8 mouse cellular contexts compared by ENCODE assay signal in the genomic region with DNA sequence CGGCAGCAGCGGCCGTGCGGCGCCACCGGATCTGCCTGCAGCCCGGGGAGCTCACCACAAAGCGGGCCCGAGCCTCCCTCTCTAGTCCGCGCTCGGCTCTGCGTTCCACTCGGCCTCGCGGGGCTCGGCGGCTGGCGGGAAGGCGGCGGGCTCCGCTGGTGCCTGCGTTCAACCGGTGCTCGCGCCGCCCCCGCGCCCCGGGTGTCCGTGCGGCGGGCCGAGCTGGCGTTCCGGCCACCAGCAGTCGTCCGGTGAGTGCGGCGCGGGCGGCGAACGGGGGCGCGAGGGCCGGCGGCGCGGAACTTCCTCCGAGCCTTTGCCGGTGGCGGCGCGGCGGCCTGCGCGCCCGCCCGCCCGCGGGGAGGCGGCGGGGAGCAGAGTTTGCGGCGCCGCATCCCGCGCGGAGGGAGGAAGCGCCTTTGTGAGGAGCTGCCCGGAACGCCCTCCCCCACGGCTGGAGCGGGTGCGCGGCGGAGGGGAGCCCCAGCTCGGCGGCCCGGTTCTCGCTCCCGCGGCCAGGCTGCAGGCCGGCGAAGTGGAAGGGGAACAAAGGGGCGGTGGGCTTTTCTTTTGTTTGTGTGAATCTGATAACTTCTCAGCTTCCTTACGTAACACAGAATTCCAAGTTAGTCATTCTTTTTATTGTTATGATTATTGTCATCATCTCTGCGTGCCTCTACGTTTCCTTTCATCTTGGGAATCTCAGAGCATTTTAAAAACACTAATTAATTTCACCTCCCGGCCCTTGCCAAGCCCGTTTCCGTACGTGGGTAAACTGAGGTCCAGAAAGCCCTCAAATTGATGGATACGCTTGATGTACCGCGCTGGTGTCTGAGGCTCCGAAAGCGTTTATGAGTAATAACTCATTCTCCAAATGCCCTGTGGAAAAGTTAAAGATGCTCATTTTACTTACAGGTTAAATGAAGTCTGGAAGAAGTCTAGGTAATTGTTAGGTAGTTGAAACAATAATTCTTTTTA. TPM values are rescaled to one million over a fixed set of nuclear protein-coding genes. Genes with fewer than 3 reads are reported as not detected.
DNase-seq lines count a peak whose midpoint lies in the region; ATAC-seq and TF ChIP-seq lines count a peak whose summit lies in the region.

No protein-coding gene starts in this region.

- WGBS in forebrain, embryonic 12.5 days: under 1% methylated on average over 94 of the region's 99 CpGs
- under 1% methylated on average over 89 of the region's 99 CpGs for WGBS in heart, postnatal 0 days
- 0% methylated on average over 38 of the region's 99 CpGs for whole genome bisulfite sequencing in lung, embryonic 16.5 days

- H3K4me2 ChIP-seq in forebrain, embryonic 12.5 days: peak overlapping the region; percentile 61
- peak overlapping the region; percentile 73 for H3K4me2 ChIP-seq in heart, postnatal 0 days (ENCODE audit: low read depth, low read length)
- peak overlapping the region; percentile 65 for H3K4me2 ChIP-seq in lung, embryonic 16.5 days (ENCODE audit: low read depth, low read length)

- H3K27ac ChIP-seq in forebrain, embryonic 12.5 days: peak overlapping the region; percentile 100
- H3K27ac ChIP-seq in heart, postnatal 0 days (ENCODE audit: low read depth): peak overlapping the region; percentile 99
- H3K27ac ChIP-seq in lung, embryonic 16.5 days (ENCODE audit: low read length): peak overlapping the region; percentile 99

- TF ChIP-seq CTCF in G1E (IDR thresholded peaks at IDR 0.05; ENCODE audit: low read depth, low read length): no peak
- TF ChIP-seq CTCF in heart, postnatal 0 days (IDR thresholded peaks at IDR 0.05; ENCODE audit: low read depth): no peak

- peaks cover 3% of the 10 kb centered on the region; the same call in 1 of the 2 replicates for H3K27me3 ChIP-seq in G1E (ENCODE audit: insufficient read depth, low read length)
- H3K27me3 ChIP-seq in forebrain, embryonic 12.5 days: no peaks in the 10 kb centered on the region
- H3K27me3 ChIP-seq in heart, postnatal 0 days (ENCODE audit: control insufficient read depth, insufficient read depth, low read length): no peaks in the 10 kb centered on the region
- H3K27me3 ChIP-seq in lung, embryonic 16.5 days (ENCODE audit: control insufficient read depth, insufficient read depth, low read depth, low read length): no peaks in the 10 kb centered on the region

- ATAC-seq in G1E (ENCODE audit: extremely low read depth, insufficient number of reproducible peaks, low FRiP score, poor library complexity, severe bottlenecking): no peak
- peak; percentile 74 for ATAC-seq in forebrain, embryonic 12.5 days (ENCODE audit: low FRiP score)
- peak; percentile 66 for ATAC-seq in heart, postnatal 0 days (ENCODE audit: insufficient read depth, low read depth)
- peak; percentile 64 for ATAC-seq in lung, embryonic 16.5 days (ENCODE audit: low read depth)

- no peaks in the 10 kb centered on the region for H3K36me3 ChIP-seq in G1E (replicated peaks)
- no peaks in the 10 kb centered on the region for H3K36me3 ChIP-seq in forebrain, embryonic 12.5 days (replicated peaks)
- H3K36me3 ChIP-seq in heart, postnatal 0 days (replicated peaks; ENCODE audit: control insufficient read depth, insufficient read depth, low read length): no peaks in the 10 kb centered on the region
- H3K36me3 ChIP-seq in lung, embryonic 16.5 days (ENCODE audit: control insufficient read depth, insufficient read depth, low read length): no peaks in the 10 kb centered on the region

- peak; percentile 58 for DNase-seq in G1E (ENCODE audit: low spot score)
- peak; percentile 52 for DNase-seq in c-Kit-negative CD71-positive TER-119-positive erythroid progenitor cells, embryonic 14.5 days (ENCODE audit: low read depth, low spot score)
- DNase-seq in heart, postnatal 0 days (ENCODE audit: low spot score): peak; percentile 44
- peak; percentile 34 to 52 for DNase-seq in layer of hippocampus, adult 8-10 months (ENCODE audit: low spot score in 2 of 2)
- peak; percentile 34 for DNase-seq in ovary, postnatal 10 days (ENCODE audit: low spot score)
- DNase-seq in thymus, postnatal 4 days: peak; percentile 86

- no peak for TF ChIP-seq EP300 in heart, postnatal 0 days (IDR thresholded peaks at IDR 0.05; ENCODE audit: low read depth)

- H3K9ac ChIP-seq in forebrain, embryonic 12.5 days: peak overlapping the region; percentile 99
- peak overlapping the region; percentile 94 for H3K9ac ChIP-seq in heart, postnatal 0 days (replicated peaks; ENCODE audit: low read depth, low read length)
- H3K9ac ChIP-seq in lung, embryonic 16.5 days (ENCODE audit: low read length): peak overlapping the region; percentile 98

- peaks cover 16% of the 10 kb centered on the region for H3K4me1 ChIP-seq in G1E (ENCODE audit: insufficient read depth, low read depth, low read length)
- H3K4me1 ChIP-seq in forebrain, embryonic 12.5 days: peaks cover 11% of the 10 kb centered on the region
- H3K4me1 ChIP-seq in heart, postnatal 0 days (ENCODE audit: control insufficient read depth, insufficient read depth): peaks cover 15% of the 10 kb centered on the region
- peaks cover 15% of the 10 kb centered on the region for H3K4me1 ChIP-seq in lung, embryonic 16.5 days (replicated peaks; ENCODE audit: control insufficient read depth, insufficient read depth, low read length)

- H3K4me3 ChIP-seq in G1E (ENCODE audit: low read depth, low read length): peak overlapping the region; percentile 96
- H3K4me3 ChIP-seq in forebrain, embryonic 12.5 days (replicated peaks): peak overlapping the region; percentile 94
- H3K4me3 ChIP-seq in heart, postnatal 0 days (ENCODE audit: low read depth, low read length): peak overlapping the region; percentile 92
- H3K4me3 ChIP-seq in lung, embryonic 16.5 days (ENCODE audit: low read length): peak overlapping the region; percentile 86

- H3K9me3 ChIP-seq in G1E (replicated peaks): no peaks in the 10 kb centered on the region
- H3K9me3 ChIP-seq in forebrain, embryonic 12.5 days: no peaks in the 10 kb centered on the region
- H3K9me3 ChIP-seq in heart, postnatal 0 days (replicated peaks; ENCODE audit: control insufficient read depth, low read length): no peaks in the 10 kb centered on the region
- no peaks in the 10 kb centered on the region for H3K9me3 ChIP-seq in lung, embryonic 16.5 days (ENCODE audit: control insufficient read depth, low read length)

RNA-seq across cellular contexts. Expression of a gene that starts 0.6 kb away (rescaled TPM):
- 30.3 and 35.7 TPM in 2 replicates for total RNA-seq in G1E (2014; fragmentation: Nextera tagmentation)
- 15.9 and 16.5 TPM in 2 replicates for total RNA-seq in G1E (2017)
- 18.3 and 20.8 TPM in 2 replicates for polyA plus RNA-seq in G1E (2012)
- 103 and 107 TPM in 2 replicates for polyA plus RNA-seq in forebrain, embryonic 12.5 days (2016; fragmentation: Nextera tagmentation; extraction: Ambion mirVana)
- 12.9 and 19.6 TPM in 2 replicates for total RNA-seq in heart, postnatal 0 days (2014; rRNA removed; ENCODE audit: low replicate concordance)
- polyA plus RNA-seq in heart, postnatal 0 days (2015; fragmentation: Nextera tagmentation; extraction: Ambion mirVana): 14.7 and 16.3 TPM in 2 replicates
- total RNA-seq in layer of hippocampus, adult 8-10 months (2022): 10 to 100 TPM; 43.0 to 49.2 (median 46.6) TPM
- polyA plus RNA-seq in lung, embryonic 16.5 days (2015; fragmentation: Nextera tagmentation; extraction: Ambion mirVana): 47.9 and 49.4 TPM in 2 replicates

Comparison
In these comparisons a context has a peak if more than half of its experiments do, and no peak if none do; other contexts are left out.
1. DNase-seq: peak in every context shown above with its lines; median percentile 86 in thymus, postnatal 4 days; 58 in G1E; 52 in c-Kit-negative CD71-positive TER-119-positive erythroid progenitor cells, embryonic 14.5 days; 44 in heart, postnatal 0 days; 43 in layer of hippocampus, adult 8-10 months; 34 in ovary, postnatal 10 days.